Mouse (Mus musculus): Measurements from ENCODE around the gene Arhgef10l. TPM values are rescaled to one million over a fixed set of nuclear protein-coding genes. Genes with fewer than 3 reads are reported as not detected.

Gene Arhgef10l
- total RNA-seq, 2 experiments from 2014 or later, result 50.9 to 66.3 TPM

DNA sequence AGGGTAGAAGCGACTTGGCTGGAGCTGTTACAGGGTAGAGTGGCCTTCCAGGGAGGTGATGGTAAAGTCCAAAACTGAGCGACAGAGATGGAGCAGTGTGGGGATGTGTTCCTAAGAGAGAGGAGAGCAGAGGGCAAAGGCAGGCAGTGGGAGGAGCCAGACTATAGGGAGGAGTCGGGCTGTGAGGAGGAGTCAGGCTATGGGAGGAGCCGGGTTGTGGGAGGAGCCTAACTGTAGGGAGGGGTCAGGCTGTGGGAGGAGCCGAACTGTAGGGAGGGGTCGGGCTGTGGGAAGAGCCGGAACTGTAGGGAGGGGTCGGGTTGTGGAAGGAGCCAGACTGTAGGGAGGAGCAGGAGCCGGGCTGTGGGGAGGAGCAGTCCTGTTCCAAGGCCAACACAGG, 134.8 kb downstream of the Arhgef10l start:
- DNase-seq, result peak; percentile 64
- Histone ChIP-seq H3K27ac (no peak overlapping the region), H3K4me3 (no peak overlapping the region)
- intact Hi-C loops (cut with DNase I), result no loop called here
- no peak for TF ChIP-seq CTCF (IDR thresholded peaks at IDR 0.05)

DNA sequence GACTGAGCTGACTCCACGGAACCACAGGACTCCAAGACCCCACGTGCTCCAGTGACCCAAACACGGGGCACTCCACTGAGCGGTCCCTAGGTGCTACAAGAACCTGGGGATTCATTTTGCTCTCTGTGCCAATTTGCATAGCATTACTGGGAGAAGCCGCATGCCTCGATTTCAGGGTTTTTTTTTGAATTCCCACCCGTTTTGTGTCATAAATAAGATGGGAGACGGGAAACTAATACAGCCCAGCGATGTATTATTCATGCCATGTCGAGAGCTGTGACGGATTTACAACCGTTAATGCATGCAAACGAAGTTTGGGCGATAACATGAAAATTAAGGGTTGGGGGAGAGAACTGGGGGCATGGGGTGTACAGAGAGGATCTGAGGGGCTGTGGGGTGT, 136.1 kb downstream of the Arhgef10l start:
- no peak overlapping the region for H3K27ac ChIP-seq
- intact Hi-C loops (cut with DNase I), result no loop called here
- TF ChIP-seq CTCF (IDR thresholded peaks at IDR 0.05), result no peak

GRCm38 (mm10) chr4:140528443-140528842, 137.4 kb downstream of the Arhgef10l start:
- intact Hi-C loops (cut with DNase I), result no loop called here
- H3K4me3 ChIP-seq, result no peak overlapping the region
- no peak overlapping the region for H3K27ac ChIP-seq
- DNase-seq, result no peak
- TF ChIP-seq CTCF (IDR thresholded peaks at IDR 0.05), result no peak

More for the DNA sequence above, 136.1 kb downstream of the Arhgef10l start:
- no peak overlapping the region for H3K4me3 ChIP-seq
- DNase-seq, result no peak

DNA sequence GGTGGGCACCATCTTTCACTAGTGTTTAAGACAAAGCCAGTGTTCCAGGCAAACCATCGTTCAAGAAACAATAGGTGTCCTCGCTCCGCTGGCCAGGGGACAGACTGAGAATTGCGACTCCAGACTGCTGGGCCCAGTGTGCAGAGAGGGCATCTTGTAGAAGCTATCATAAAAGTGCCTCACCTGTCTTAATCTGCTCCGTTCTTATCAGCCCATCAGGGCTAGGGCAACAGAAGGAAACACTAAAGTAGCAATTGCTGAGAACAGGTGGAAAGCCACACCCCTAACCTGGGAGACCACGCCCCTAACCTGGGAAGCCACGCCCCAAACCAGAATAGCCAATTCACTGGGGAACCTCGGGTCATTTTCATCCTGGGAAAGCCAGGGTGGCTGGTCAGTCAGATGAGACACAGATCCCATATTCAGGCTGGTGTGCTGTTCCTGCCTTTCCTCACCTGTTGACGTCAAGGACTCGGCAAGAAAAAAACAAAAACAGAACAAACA, 140.1 kb downstream of the Arhgef10l start:
- no peak overlapping the region for H3K27ac ChIP-seq
- H3K4me3 ChIP-seq, result no peak overlapping the region
- no peak for TF ChIP-seq CTCF (IDR thresholded peaks at IDR 0.05)
- intact Hi-C loops (cut with DNase I), result no loop called here
- DNase-seq, result no peak

- TF ChIP-seq CTCF (IDR thresholded peaks at IDR 0.05), result no peak
- H3K4me3 ChIP-seq, result no peak overlapping the region
- intact Hi-C loops (cut with DNase I), result no loop called here
- DNase-seq, result no peak
- H3K27ac ChIP-seq, result no peak overlapping the region
These were observed 140.9 kb downstream of the Arhgef10l start for GRCm38 (mm10) chr4:140524927-140525326.

DNA sequence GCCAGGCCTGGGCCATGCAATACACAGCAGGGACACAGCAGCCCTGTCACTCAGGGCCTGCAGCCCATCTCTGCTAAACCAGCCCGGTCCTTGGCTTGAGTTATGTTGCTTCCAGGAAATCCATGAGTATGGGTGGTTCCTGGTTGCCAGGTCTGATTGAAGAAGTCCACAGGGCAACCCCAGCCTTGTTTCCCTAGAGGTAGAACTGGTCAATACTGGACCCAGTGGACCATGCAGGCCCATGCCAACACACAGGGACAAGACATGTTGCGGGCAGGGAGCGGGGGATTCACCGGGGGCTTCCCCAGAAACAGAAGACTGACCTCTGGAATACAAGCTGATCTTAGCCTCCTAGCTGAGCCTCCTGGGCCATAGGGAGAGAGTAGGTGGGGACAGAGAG, 142.9 kb downstream of the Arhgef10l start:
- intact Hi-C loops (cut with DNase I), result no loop called here
- TF ChIP-seq CTCF (IDR thresholded peaks at IDR 0.05), result no peak

GRCm38 (mm10) chr4:140520719-140521118, 145.1 kb downstream of the Arhgef10l start:
- no peak for DNase-seq
- no peak overlapping the region for H3K27ac ChIP-seq
- intact Hi-C loops (cut with DNase I), result no loop called here
- TF ChIP-seq CTCF (IDR thresholded peaks at IDR 0.05), result no peak
- no peak overlapping the region for H3K4me3 ChIP-seq

More for the DNA sequence above, 142.9 kb downstream of the Arhgef10l start:
- no peak for DNase-seq
- Histone ChIP-seq H3K4me3 (no peak overlapping the region), H3K27ac (0 out of 2 replicates have a peak overlapping the region, but pooled peaks have one; percentile 21)

- intact Hi-C loops (cut with DNase I), result no loop called here
- H3K27ac ChIP-seq, result no peak overlapping the region
- no peak overlapping the region for H3K4me3 ChIP-seq
- DNase-seq, result no peak
- TF ChIP-seq CTCF (IDR thresholded peaks at IDR 0.05), result no peak
These were observed 152.0 kb downstream of the Arhgef10l start for GRCm38 (mm10) chr4:140513797-140514196.

GRCm38 (mm10) chr4:140509856-140510255, 156.0 kb downstream of the Arhgef10l start:
- H3K27ac ChIP-seq, result no peak overlapping the region
- TF ChIP-seq CTCF (IDR thresholded peaks at IDR 0.05), result no peak
- H3K4me3 ChIP-seq, result no peak overlapping the region
- peak; percentile 3 for DNase-seq
- intact Hi-C loops (cut with DNase I), result no loop called here

DNA sequence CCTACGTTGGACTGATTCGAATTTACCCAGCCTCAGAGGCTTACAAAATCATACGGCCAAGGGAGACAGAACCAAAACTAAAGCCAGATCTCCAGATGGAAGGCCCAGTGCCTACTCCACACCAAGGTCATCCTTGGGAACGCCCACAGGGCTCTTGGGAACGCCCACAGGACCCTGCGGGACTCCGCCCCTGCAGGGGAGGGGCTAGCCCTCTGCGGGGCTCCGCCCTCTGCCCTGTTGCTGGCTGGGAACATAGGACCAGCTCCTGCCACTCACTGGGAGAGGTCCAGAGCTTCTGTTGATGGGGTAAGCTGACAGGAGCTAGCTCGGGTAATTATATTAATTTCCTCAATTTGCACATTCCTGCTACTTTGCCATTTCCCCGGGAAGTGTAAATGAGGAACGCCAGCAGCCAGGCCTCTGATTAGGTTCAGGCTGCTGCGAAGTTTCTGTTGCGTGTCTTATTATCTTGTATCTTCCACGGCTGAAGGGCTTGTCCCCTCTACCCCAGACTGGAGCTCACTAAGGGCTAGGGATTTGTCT, 158.6 kb downstream of the Arhgef10l start:
- DNase-seq, result peak; percentile 4
- no peak overlapping the region for H3K4me3 ChIP-seq
- intact Hi-C loops (cut with DNase I), result no loop called here
- TF ChIP-seq CTCF (IDR thresholded peaks at IDR 0.05), result no peak
- H3K27ac ChIP-seq, result no peak overlapping the region

GRCm38 (mm10) chr4:140505608-140506002, 160.2 kb downstream of the Arhgef10l start:
- H3K27ac ChIP-seq, result no peak overlapping the region
- TF ChIP-seq CTCF (IDR thresholded peaks at IDR 0.05), result no peak
- intact Hi-C loops (cut with DNase I), result no loop called here
- H3K4me3 ChIP-seq, result no peak overlapping the region
- DNase-seq, result no peak

DNA sequence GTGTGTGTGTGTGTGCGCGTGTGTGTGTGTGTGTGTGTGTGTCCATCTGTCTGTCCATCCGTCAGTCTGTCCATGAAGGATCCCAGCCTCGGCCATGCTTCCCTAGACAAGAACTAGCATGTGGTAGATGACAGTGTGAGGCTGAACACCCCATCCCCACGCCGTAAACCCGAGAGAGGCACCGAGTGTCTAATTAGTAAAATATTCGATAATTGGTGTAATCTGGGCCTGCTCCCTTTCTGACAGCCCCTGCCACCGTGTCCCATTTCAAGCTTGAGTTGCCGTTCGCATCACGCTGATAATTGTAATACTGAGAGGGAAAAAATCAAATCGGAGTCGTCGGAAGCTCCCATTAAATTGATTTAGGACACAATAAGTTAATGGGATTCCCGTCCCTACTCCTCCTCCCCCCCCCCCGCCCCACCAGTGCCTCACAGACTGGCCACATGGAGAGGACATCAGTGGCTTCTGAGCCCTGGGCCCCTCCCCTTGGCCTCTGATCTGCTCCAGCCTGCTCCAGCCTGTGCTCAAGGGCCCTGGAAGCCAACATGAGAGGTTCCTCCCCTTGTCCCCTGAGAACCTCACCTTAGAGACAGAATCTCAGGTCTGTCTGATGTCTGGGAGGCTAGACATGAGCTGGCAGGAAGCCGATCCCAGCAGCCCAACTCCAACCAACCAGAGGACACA, 160.7 kb downstream of the Arhgef10l start:
- TF ChIP-seq CTCF (IDR thresholded peaks at IDR 0.05), result no peak
- intact Hi-C loops (cut with DNase I), result no loop called here
- DNase-seq, result no peak
- Histone ChIP-seq H3K4me3 (no peak overlapping the region), H3K27ac (no peak overlapping the region)

GRCm38 (mm10) chr4:140504067-140504913, 161.5 kb downstream of the Arhgef10l start:
- TF ChIP-seq CTCF (IDR thresholded peaks at IDR 0.05), result no peak
- intact Hi-C loops (cut with DNase I), result no loop called here
- H3K27ac ChIP-seq, result no peak overlapping the region
- H3K4me3 ChIP-seq, result no peak overlapping the region
- DNase-seq, result no peak
